Mouse (Mus musculus) ES-E14 (cell line): ENCODE results near the gene Atp8b4. TPM values are rescaled to one million over a fixed set of nuclear protein-coding genes. Genes with fewer than 3 reads are reported as not detected.

Experiments
- DNase-seq: peaks from one replicate; pipeline ENCODE4 v3.0.0-alpha.2; 2013; ENCODE audit warnings: low read depth, low spot score
- H3K27ac ChIP-seq: 2 replicates; pipeline ENCODE4 v1.5.1; 2012; ENCODE audit warnings: low read depth, mild to moderate bottlenecking, low read length, moderate library complexity, mixed read lengths; ENCODE audit not compliant: poor library complexity, insufficient read depth, severe bottlenecking
- H3K36me3 ChIP-seq: 2 replicates; pipeline ENCODE4 v1.6.1; 2012; ENCODE audit warnings: mild to moderate bottlenecking, low read length, moderate library complexity, mixed read lengths; ENCODE audit not compliant: control insufficient read depth, poor library complexity, insufficient read depth, severe bottlenecking
- H3K4me1 ChIP-seq, 2 experiments: fragments of 150-350 bp in 1 of 2; sonication (generic) in 1 of 2; 2 replicates each; pipeline ENCODE4 v1.6.1; 2012; ENCODE audit warnings: low read length in 2 of 2, mild to moderate bottlenecking in 1 of 2, mixed read lengths in 1 of 2; ENCODE audit not compliant: control insufficient read depth in 2 of 2, insufficient read depth in 2 of 2, poor library complexity in 1 of 2
- H3K4me3 ChIP-seq, 2 experiments: fragments of 150-350 bp in 1 of 2; sonication (generic) in 1 of 2; 2 replicates each; pipeline ENCODE4 v1.5.1; 2012; ENCODE audit warnings: low read length in 2 of 2, low read depth in 1 of 2, mild to moderate bottlenecking in 1 of 2, mixed read lengths in 1 of 2; ENCODE audit not compliant: insufficient read depth in 1 of 2, poor library complexity in 1 of 2, severe bottlenecking in 1 of 2
- H3K9ac ChIP-seq: 2 replicates; pipeline ENCODE4 v1.6.1; 2012; ENCODE audit warnings: low read depth, mild to moderate bottlenecking, low read length, mixed read lengths; ENCODE audit not compliant: poor library complexity, insufficient read depth, severe bottlenecking
- H3K9me3 ChIP-seq: fragments of 150-350 bp; sonication (generic); 2 replicates; pipeline ENCODE4 v1.6.1; 2012; ENCODE audit warnings: low read depth, mild to moderate bottlenecking, low read length; ENCODE audit not compliant: control insufficient read depth, insufficient read depth
- CHD2 ChIP-seq: IDR thresholded peaks from 2 replicates; pipeline ENCODE4 v1.6.1; 2014; ENCODE audit warnings: mild to moderate bottlenecking, low read depth, low read length, inconsistent platforms
- HCFC1 ChIP-seq: IDR thresholded peaks from 2 replicates; pipeline ENCODE4 v1.6.1; 2012; ENCODE audit warnings: low read length, inconsistent platforms, borderline replicate concordance; ENCODE audit not compliant: insufficient read depth
- MAFK ChIP-seq: IDR thresholded peaks from 2 replicates; pipeline ENCODE4 v1.6.1; 2014; ENCODE audit warnings: mild to moderate bottlenecking, low read depth, low read length, inconsistent platforms; ENCODE audit not compliant: insufficient read depth
- ZC3H11A ChIP-seq: IDR thresholded peaks from 2 replicates; pipeline ENCODE4 v1.6.1; 2012; ENCODE audit warnings: low read depth, mild to moderate bottlenecking, inconsistent platforms, low read length, borderline replicate concordance
- ZNF384 ChIP-seq: IDR thresholded peaks from 2 replicates; pipeline ENCODE4 v1.6.1; 2012; ENCODE audit warnings: low read depth, low read length, inconsistent platforms
- in situ Hi-C, 2 experiments: fragments of 600-800 bp; cut with MboI; formaldehyde crosslinking; loops; one replicate each; pipeline ENCODE4 v1.15.1; 2025; ENCODE audit warnings: low sequenced_read_pairs in 2 of 2, inconsistent platforms in 1 of 2; ENCODE audit not compliant: unreplicated experiment in 2 of 2
- total RNA-seq: library from RNA; depleted of rRNA; stranded (reverse); fragments of 300-350 nt; gene quantifications from 2 replicates; pipeline ENCODE4 v1.2.3, GENCODE M21; 2012

Gene Atp8b4
- total RNA-seq, 1 experiment, result 0.27 TPM

GRCm38 (mm10) chr2:126359965-126360364 lies 140.5 kb downstream of the Atp8b4 start:
- Histone ChIP-seq H3K27ac (no peak overlapping the region), H3K36me3 (no peaks in the 10 kb centered on the region), H3K9me3 (no peaks in the 10 kb centered on the region), H3K9ac (no peak overlapping the region), H3K4me3 (no peak overlapping the region), H3K4me1 (no peaks in the 10 kb centered on the region)
- TF ChIP-seq ZC3H11A (no peak), ZNF384 (no peak), CHD2 (no peak), HCFC1 (no peak), MAFK (no peak)
- DNase-seq, result no peak
- in situ Hi-C loops, result no loop called here

- Histone ChIP-seq H3K27ac (no peak overlapping the region), H3K36me3 (no peaks in the 10 kb centered on the region), H3K9ac (no peak overlapping the region), H3K4me1 (no peaks in the 10 kb centered on the region), H3K4me3 (no peak overlapping the region), H3K9me3 (no peaks in the 10 kb centered on the region)
- no peak for TF ChIP-seq CHD2
- TF ChIP-seq ZC3H11A, result no peak
- no peak for TF ChIP-seq MAFK
- TF ChIP-seq HCFC1, result no peak
- TF ChIP-seq ZNF384, result no peak
- DNase-seq, result no peak
- in situ Hi-C loops, result no loop called here
These were observed 141.2 kb downstream of the Atp8b4 start for GRCm38 (mm10) chr2:126359278-126359677.

GRCm38 (mm10) chr2:126358741-126359140 lies 141.7 kb downstream of the Atp8b4 start:
- in situ Hi-C loops, result no loop called here
- Histone ChIP-seq H3K4me3 (no peak overlapping the region), H3K36me3 (no peaks in the 10 kb centered on the region), H3K9me3 (no peaks in the 10 kb centered on the region), H3K9ac (no peak overlapping the region), H3K4me1 (no peaks in the 10 kb centered on the region), H3K27ac (no peak overlapping the region)
- no peak for TF ChIP-seq MAFK
- TF ChIP-seq ZNF384, result no peak
- TF ChIP-seq HCFC1, result no peak
- no peak for TF ChIP-seq CHD2
- no peak for TF ChIP-seq ZC3H11A
- DNase-seq, result no peak

DNA sequence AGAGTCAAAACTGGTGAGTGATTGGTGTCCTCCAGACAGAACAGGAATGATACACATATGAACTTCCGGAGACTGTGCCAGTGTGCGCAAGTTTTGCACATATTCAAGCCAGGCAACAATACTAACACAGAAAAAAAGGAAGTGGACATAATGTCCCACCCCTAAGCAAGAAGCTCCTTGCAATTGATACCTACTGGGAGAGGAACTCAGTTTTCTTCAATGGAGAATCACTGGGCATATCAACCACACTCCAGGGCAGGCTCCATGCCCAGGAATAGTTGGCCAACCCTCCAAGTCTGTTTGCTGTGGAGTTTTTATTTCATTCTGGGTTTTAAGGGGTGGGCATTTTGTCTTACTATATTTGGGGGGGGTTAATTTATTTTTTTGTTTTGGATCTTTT lies 145.2 kb downstream of the Atp8b4 start:
- Histone ChIP-seq H3K36me3 (no peaks in the 10 kb centered on the region), H3K4me1 (no peaks in the 10 kb centered on the region), H3K9me3 (no peaks in the 10 kb centered on the region), H3K4me3 (no peak overlapping the region), H3K9ac (no peak overlapping the region), H3K27ac (no peak overlapping the region)
- in situ Hi-C loops, result no loop called here
- DNase-seq, result no peak
- no peak for TF ChIP-seq ZC3H11A
- no peak for TF ChIP-seq ZNF384
- no peak for TF ChIP-seq MAFK
- no peak for TF ChIP-seq HCFC1
- no peak for TF ChIP-seq CHD2

DNA sequence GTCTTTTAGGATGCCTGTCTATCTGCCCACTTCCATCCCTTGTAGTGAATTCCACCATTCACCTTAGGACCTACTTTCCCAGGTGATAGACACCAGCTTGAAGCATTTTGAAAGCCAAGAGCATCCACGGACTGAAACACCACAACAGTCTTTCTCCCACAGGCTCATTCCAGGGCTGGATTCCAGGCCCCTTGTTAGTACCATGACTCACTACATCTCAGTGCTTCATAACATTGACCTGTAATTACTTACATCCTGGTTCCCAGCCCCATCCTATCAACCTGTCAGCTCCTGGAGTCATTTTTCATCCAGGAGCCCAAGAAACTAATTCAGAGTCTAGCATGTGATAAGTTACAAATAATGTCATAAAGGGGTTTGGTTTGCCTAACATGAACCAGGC lies 148.7 kb downstream of the Atp8b4 start:
- Histone ChIP-seq H3K9ac (no peak overlapping the region), H3K9me3 (no peaks in the 10 kb centered on the region), H3K4me3 (no peak overlapping the region), H3K4me1 (no peaks in the 10 kb centered on the region), H3K27ac (no peak overlapping the region), H3K36me3 (no peaks in the 10 kb centered on the region)
- DNase-seq, result no peak
- in situ Hi-C loops, result no loop called here
- TF ChIP-seq CHD2 (no peak), MAFK (no peak), ZC3H11A (no peak), ZNF384 (no peak), HCFC1 (no peak)
